Mouse (Mus musculus) cortical plate, adult 2 months (tissue): ENCODE measurements around the gene Lhx5.

Experiments
- CTCF ChIP-seq: fragments of 200-500 bp; IDR thresholded peaks from 2 replicates; pipeline ENCODE4 v1.5.1; 2011; ENCODE audit warnings: mild to moderate bottlenecking, control low read depth, low read length; ENCODE audit not compliant: insufficient read depth; ENCODE audit errors: extremely low read depth
- POLR2A ChIP-seq: fragments of 200-500 bp; IDR thresholded peaks from 2 replicates; pipeline ENCODE4 v1.6.1; 2011; ENCODE audit warnings: mild to moderate bottlenecking, low read length, control low read depth; ENCODE audit not compliant: insufficient read depth; ENCODE audit errors: extremely low read depth

DNA sequence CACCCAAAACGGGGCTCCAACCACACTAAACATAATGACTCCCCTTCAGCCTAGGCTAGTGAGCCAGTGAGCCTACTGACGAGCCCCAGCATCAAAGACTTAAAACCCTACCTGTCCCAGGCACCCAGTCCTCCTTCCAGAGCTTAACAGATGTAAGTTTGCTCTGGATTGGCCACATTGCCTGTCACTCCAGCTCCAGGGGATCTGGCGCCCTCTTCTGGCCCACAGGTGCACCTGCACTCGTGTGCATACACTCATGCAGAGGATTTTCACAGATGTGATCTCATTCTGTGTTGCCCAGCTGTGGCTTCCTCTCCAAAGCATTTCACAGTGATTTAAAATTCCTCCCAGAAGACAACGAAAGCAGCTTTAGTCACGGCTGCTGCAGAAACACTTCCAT is 18.1 kb upstream of the Lhx5 start:
- no peak for TF ChIP-seq POLR2A
- no peak for TF ChIP-seq CTCF
